Mouse (Mus musculus) cerebellum, postnatal 36 days (tissue): ENCODE data around the gene Scarb2.
"Not testable (repeated sequence)": the region's sequence is repeated elsewhere in the genome, so short reads cannot be mapped to it uniquely, and the experiment has no call there.

Experiments used
- DNase-seq, 2 experiments: peaks; one replicate each; pipeline ENCODE4 v3.0.0; 2021 to 2022; ENCODE audit warnings: mixed read lengths in 2 of 2

Scarb2 gene

DNA sequence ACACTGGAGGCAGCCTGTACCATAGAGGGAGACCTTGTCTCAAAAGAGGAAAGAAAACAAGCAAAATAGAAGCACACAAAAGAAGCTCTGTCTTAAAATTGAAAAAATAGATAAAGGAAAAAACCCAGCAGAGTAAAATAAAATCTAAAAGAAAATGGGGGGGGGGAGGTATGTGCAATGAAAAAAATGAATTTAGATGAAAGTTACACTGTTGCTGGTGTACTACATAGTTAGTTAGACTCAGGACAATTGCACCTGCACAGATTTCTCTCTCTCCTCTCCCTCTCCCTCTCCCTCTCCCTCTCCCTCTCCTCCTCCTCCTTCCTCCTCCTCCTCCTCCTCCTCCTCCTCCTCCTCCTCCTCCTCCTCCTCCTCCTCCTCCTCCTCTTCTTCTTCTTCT, at the start of gene Scarb2:
Gene Scarb2 (minus strand): TSS at position 101 of the 400 bp plus-strand sequence.
- DNase-seq: no peak

DNA sequence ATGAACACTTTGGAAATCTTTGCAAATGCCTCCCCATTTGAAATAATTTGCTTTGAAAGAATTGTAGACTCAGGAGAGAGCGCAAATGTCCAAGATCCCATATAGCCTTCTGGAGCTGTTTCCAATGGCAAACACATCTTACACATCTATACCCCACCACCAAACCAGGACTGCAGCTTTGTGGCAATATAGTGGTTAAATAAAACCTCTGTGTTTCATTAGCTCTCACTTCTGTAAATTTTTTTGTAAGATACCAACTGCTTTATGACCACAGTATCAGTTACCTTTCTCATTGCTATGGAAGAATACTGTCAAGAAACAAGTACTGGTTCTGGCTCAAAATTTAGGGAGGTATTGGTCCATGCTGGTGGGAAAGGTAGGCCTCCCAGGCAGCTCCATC, 49.3 kb upstream of the Scarb2 start:
- DNase-seq: no peak

DNA sequence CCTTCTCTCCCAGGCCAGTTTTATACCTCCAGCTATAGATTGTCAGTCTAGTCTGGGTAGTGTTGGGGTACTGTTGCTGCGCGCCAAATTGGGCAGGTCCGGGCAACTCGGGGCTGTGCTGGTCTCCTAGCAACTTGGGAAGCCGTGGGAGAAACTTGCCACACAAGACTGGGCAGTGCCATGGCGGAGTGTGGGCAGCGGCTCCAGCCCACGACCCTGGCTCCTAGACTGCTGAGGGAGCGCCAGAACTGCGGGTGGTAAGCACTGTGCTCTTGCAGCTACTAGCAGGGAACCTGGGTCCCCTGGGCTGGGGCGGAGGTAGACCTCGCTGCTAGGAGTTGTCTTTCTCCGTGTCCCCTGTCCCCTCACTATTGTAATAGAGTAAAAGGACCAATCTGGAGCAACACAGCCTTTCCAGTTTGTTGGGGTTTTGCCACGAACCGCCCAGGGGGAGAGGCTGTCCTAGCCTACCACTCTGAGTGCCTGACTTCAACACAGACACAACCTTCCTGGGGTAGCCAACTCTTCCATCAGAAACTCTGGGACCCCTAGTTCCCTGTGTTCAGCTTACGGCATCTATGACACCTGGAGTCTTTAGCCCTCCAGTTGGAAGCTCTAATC, 48.4 kb upstream of the Scarb2 start, which contains the start of gene Fam47e:
Gene Fam47e (plus strand): TSS at position 179 of the 621 bp plus-strand sequence.
- DNase-seq: no peak

DNA sequence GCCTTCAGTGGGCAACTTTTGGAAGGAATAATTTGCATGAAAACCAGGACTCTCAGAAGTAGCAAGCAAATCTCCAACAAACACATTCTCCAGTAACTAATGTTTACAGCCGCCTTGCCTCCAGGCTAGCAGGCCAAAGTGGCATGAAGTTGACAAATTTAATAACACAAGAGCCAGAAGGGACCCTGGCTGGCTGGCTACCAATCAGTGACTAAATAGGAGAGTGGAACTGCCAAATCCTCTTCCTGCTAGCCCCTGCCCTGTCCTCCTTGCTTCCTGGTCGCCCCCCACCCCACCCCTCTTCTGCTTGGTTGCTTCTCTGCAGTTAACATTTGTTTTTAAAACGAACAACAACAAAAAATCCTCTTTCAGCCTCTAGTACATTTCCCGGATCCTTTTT, 47.8 kb upstream of the Scarb2 start:
- DNase-seq: no peak

DNA sequence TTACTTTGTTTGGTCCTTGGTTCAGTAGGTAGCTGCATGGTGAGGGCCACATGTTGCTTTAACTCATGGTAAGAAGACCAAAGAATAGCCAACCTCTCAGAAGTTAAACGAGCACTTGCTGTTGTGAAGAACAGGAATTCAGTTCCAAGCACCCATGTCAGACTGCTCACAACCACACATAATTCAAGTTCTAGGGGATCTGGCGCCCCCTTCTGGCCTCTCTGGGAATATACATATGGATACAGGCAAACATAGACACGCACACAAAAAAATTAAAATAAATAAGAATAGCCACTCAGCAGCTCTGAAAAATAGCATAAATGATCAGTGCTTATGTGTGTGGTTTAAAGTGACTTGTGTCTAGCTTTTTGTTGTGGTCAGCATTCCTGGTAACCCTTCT, 47.3 kb upstream of the Scarb2 start:
- DNase-seq: no peak

DNA sequence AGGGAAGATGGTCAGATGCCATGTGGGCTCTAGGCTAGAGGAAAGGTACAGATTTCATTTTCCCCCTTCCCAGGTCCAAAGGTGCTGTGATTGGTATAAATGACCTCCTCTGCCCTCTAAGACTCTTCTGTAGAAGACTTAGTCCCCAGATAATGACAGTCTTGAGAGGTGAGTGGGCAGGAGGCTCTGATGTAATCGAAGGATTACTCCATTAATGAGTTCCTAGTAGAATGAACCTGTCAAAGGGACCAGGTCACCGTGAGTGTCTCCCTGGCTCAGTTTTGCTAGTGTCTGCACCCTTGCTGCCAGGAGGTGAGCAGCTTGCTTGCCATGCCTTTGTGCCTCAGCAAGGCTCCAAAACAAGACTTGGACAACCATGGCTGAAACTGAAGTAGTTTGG, 46.0 kb upstream of the Scarb2 start:
- no peak for DNase-seq

DNA sequence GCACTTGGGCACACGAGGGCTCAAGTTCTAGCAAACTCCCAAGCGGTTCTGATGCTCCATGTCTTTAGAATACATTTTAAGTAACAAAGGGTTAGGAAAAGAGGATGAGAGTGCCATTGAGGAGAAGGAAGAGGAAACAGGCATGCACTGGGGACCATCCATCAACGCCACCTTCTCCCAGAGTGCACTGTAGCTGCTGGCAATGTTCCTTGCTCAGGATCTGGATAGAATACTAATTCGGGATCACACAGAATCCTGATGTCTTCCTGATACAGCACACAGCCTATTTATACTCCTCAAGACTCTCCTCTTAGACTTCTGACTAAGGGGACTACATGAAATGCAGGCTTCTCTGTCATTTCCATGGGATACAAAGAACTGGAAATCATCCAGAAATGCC, 33.1 kb upstream of the Scarb2 start:
- no peak for DNase-seq

DNA sequence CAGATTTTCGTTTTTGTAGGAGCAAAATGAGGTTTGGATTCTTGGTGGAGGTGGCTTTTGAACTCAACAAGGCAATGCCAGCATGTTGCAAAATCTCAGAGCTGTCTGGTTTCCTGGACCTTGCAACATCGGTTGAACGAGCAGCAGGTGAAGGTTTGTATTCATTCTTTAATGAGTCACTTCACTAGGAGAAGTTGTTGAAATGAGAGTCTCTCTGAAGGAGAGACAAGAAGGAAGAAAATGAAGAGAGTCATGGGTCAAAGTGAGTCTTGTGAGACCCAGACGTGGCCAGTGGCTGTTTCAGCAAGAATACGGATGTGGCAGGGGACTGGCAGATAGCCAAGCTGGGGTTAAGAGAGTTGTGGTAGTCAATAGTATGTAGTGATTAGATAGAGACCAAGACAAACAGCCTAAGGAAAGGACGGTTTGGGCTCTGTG, 18.2 kb upstream of the Scarb2 start:
- no peak for DNase-seq

DNA sequence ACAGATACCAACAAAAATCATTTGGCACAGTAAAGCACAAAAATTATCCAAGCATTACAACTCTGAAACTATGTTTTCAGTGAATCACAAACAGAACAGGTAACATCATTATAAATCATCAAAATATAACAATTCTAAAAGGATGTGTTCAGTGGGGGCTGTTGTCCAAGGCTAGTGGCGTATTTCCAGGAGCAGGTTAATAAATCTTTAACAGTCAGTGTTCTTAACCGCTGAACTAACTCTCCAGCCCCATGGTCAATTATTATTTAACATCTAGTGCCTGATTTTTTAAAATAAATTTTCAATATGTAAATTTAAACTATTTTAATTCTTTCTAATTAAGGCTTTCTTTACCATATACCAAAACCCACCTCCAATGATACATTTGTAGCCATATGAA, 14.5 kb upstream of the Scarb2 start:
- not testable (repeated sequence) for DNase-seq

DNA sequence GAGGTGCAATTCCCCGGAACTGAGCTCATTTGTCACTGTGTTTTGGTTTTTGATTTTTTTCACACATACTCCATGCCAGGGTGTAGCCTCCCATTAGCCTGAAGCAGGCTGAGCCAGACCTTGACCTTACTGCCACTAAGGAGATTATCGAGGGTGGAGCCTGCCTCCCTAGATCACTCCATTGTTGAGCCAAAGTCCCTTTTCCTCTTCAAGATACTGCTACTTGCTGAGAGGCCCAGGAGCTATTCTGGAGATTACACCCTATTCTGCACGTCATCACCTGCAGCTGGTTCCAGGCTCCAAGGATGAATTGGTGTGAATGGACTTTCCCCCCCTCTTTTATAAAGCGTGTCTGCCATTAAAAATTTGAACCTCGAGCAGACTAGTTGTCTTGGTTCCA, 5.4 kb upstream of the Scarb2 start:
- no peak for DNase-seq

DNA sequence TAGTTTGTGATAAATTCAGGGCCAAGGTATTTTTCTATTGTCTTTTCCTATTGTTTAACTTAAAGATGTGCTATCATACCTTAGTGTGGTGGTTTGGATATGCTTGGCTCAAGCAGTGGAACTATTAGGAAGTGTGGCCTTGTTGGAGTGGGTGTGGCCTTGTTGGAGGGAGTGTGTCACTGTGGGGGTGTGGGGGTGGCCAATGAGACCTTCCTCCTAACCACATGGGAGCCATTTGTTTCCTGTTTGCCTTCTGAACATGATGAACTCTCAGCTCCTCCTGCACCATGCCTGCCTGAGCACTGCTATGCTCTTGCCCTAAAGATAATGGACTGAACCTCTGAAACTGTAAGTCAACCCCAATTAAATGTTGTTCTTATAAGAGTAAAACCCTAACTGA, 4.6 kb upstream of the Scarb2 start:
- DNase-seq: no peak

DNA sequence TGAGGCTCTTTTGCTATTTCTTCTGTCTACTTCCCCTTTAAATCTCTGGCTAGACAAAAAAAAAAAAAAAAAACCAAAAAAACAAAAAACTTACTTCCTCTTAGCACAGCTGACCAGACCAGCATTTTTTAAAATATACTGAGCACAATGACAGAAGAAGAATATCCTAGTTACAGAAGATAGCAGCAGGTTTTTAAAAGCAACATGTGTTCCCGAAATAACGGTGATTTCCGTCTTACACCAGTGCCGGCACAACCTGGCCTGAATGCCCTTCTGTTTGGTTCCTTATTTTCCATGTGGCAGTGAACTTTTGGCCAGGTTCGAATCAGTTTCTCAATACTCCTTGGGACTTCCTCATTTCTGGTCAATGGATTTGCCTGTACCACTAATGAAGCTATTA, 2.2 kb upstream of the Scarb2 start:
- no peak for DNase-seq

DNA sequence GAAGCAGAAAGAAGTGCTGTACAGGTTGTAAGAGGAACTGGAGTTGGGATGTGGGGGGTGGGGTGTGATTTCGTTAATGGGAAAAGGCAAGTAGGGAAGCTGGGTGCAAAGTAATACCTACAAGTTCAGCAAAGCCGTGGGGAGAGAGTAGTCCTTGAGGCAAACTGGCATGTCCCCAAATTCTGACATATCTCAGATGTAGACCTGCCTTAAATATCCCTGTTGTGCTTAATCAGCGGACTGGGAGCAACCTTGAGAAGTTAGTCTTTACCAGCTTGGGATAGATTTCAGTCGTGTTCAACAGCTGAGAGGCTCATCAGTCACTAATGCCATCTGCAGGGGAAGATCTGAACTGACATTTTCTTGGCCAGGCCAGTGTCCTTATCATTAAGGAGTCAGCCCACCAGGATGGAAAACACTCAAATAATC, 318 bp downstream of the Scarb2 start:
- peak in 1 of 2 experiments; percentile 37 for DNase-seq

DNA sequence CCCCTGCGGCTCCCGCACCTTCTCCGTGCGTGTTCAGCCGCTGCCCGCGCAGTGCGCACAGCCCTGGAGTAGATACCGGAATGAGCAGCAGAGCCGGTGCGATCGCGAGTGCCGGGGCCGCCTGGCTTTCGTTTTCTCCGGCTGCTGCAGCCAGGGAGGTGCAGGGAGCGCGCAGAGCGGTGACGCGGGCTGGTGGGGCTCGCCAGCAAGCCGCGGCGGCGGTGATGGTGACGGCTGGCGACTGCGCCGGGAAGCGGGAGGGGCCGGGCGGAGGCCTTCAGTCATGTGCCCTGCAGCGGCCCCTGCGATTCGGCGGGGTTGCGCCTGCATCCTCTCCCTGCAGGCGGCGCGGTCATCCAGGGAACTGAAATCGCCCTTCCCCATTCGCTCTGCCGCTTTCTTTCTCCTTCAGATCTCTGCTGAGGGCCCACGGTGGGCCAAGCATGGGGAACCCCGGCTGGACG, 1.2 kb downstream of the Scarb2 start:
- peak; percentile 94 to 97 for DNase-seq

DNA sequence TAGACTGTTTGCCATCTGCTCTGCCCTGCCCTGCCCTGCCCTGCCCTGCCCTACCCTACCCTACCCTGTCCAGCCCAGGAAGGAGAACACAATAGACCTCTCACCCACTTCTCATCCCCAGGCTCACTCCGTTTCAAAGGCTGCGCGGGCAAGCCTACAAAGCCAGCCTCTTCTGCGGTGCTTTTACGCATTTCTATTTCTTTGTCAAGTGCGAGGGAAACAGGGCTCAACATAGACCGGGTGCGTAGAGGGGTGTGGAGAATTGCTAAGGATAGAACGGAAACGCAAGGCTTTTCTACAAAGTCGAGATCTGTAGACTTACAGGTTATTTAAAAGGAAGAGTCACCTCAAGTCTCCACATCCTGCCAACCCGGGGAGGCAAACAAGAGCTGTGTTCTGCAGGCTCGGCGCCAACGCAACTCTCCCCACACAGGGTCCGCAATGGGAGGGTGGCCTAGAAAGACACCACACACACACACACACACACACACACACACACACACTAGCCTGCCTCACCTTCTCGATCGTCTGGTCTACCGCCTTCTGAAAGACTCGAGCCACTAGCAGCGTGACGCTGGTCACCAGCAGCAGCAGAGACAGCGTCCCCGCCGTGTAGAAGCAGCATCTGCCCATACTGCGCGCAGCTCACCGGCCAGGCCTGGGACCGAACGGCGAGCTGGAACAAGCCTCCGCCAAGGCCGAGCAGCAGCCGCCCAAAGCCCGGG, 1.8 kb downstream of the Scarb2 start:
- DNase-seq: peak in 1 of 2 experiments; percentile 23

DNA sequence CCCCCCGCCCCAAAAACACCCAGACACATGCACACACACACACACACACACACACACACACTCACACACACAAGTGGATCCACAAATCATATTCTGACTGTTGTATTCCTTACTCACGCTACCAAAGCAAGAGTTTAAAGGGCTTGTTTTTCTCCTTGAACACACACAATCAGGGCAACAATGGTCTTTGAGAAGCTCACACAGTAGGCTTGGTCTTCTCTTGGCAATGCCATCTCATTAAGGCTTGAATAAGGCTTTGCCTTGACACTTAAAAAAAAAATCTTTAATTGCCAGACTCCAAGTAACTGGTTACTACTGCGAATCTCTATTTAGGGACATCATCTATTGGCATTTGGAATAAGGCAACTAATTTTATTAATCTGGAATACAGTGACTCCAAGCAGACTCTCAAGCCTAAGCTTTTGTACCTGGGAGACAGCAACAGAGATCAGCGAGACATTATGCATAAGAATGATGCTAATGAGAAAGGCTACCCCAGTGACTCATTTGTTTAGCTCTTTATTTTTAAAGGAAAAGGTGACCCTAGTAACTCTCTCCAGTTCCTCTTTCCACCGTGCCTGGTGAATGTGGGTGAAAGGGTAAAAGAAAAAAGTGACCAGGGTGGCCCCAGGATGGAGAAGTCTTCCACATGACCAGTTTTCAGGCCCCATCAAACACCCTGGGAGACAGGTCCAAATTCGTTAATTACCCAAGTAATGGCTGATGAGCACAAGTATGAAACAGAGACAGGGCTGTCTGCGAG, 2.6 kb downstream of the Scarb2 start:
- DNase-seq: no peak

DNA sequence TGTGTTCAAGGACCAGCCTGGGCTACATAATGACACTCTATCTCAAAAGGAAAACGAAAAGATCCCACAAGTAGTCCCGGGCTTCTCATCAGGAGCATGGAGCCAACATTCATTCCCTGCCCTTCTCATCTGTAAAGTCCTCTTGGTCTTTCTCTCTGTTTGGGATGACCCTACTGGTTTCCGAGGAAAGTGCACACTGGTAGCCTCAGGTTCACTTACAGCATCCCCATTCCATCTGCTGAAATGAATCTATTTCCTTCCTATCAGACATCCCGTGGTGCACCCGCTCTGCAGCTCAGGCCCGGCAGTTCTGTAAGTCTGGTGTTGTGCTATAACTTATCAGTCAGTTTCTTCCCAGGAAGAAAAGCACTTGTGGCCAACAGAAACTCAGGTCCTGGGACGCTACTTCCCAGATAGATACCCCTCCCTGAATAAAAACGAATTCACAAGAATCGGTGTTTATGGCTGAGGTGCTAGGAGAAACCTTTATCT, 3.2 kb downstream of the Scarb2 start:
- DNase-seq: no peak

DNA sequence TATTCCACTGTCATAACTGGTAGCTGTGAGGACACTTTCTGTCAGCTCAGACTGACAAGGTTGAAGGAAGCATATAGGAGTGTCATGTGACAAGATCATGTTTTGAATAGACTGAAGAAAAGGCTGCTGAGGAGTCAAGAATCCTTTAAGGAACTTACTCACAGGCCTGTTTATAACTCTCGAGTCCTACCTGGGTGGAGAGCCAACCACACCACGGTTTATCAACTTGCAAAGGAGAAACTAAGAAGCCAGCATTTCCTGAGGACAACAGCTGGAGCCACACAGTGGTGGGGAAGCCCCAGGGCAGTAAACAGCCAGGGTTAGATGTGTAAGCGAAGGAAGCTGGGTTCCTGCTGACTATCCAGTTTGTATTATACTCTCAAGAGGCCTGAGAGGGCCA, 7.3 kb downstream of the Scarb2 start:
- no peak for DNase-seq

DNA sequence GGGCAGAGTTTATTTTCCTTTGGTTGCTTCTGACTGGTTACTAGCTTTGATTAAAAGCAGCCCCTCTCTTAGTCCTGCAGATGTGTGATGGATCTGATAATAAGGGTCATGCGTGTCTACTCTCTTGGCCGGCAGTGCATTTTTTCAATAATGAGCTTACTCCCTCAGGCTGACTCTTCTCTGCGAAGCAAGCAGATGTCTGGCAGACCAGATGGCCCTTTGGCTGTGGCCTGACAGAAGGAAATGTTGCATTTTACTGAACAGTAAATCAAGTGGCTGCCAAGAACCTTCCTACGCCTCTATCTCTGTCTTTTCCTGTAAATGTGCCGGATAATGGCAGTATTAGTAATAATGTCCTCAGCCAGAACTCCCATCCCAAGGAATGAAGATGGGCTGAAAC, 8.0 kb downstream of the Scarb2 start:
- DNase-seq: peak; percentile 57

DNA sequence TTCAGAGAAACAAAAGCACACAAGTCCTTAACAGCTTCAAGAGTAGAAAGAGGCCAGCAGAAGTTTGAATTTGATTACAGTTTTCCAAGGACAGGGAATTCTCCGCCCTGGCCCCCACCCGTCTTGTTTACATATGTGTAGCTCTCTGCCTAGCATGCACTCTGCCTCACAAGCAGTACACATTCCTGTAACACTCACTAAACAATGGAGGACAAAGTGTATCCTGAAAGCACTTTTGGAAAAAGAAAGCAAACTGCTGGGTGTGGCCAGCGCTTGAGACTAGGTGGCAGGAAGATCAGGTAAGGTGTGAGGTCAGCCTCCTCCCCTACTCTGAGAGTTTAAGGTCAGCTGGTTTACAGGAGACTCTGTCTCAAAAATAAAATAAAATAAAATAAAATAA, 8.4 kb downstream of the Scarb2 start:
- no peak for DNase-seq

DNA sequence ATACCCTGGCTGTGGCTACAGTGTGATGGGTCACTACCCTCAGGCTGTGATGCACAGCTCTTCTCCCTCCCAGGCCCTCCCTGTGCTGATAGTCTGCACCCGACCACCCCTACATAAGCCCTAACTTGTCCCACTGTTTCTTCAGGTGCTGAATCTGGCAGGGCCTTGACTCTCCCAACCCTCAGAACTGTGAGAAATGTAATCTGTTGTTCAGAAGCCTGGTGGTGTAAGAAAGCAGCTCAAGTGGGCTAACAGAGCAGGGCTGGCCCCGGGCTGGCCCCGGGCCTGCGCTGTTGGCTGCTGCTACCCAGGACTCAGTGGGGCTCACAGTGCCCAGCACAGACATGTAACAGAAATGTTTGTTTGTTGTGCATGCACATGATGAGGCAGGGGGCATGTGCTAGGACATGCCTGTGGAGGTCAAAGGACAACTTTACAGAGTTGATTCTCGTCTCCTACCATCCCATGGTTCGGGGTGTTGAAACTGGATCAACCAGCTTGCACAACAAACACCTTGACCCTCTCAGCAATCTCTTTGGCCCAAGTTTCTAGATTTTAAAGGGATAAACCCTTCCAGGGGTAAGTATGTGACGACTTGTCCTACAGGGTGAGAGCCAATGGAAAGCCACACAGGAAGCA, 10.7 kb downstream of the Scarb2 start:
- DNase-seq: no peak

DNA sequence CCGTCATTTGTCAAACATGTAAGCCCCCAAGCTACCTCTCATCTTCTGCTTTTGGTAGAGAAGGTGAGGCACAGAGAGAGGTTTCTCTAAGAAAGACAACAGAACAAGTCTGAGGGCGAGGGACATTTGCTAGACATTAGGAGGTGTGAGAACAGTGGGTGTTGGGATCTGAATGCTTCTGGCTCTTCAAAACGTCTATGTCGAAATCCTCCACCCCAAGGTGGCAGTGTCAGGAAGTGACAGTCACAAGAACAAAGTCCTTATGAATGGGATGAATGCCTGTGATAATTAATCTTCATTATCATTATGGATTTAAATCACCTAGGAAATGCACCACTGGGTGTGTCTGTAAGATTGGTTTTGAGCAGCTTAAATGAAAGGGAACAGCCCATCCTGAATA, 11.3 kb downstream of the Scarb2 start:
- DNase-seq: no peak

DNA sequence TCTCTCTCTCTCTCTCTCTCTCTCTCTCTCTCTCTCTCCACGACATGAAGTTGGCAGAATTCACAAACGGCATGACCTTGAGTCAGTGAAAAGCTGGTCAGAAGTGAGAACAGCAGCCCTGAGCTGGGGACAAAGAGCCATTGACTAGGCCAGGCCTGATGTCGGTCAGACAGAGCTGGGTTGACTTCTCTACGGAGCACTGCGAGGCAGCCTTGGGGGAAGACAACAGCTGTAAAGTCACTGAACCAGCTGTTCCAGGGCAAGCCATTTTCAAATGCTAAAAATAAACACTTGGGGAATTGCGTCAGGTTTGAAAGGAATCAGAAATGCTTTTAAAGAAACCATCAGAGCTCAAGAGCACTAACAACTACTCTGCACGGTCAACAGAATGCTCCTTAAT, 13.2 kb downstream of the Scarb2 start:
- no peak for DNase-seq
